Mouse (Mus musculus): ENCODE measurements around the gene Ino80e.

The Ino80e gene

GRCm38 (mm10) chr7:126815726-126816222 is 46.4 kb downstream of the Ino80e start:
- DNase-seq (ENCODE audit: low spot score in 2 of 2) = no peak

GRCm38 (mm10) chr7:126809723-126810369 is 52.3 kb downstream of the Ino80e start:
- no peak for DNase-seq (ENCODE audit: low spot score in 2 of 2)

GRCm38 (mm10) chr7:126808703-126809455 is 53.3 kb downstream of the Ino80e start:
- DNase-seq (ENCODE audit: low spot score in 2 of 2) = peak; percentile 72 to 86

DNA sequence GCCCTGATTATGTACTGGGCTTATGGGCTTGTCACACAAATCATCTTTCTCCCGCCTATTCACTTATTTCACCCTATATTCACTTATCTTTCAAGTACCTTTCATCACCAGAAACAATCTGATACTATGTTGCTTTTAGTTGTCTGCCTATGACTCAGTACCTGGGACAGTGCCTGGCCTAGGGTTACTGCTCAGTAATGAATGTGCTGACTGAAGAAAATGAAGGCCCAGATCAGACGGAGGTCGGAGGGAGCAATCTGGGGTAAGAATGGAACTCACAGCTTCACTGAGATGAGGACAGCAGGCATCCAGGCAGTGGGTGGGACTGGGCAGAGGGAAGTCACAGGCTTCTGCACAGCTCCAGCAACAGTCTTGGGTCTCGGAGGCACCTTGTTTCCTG is 54.8 kb downstream of the Ino80e start:
- no peak for DNase-seq (ENCODE audit: low spot score in 2 of 2)

DNA sequence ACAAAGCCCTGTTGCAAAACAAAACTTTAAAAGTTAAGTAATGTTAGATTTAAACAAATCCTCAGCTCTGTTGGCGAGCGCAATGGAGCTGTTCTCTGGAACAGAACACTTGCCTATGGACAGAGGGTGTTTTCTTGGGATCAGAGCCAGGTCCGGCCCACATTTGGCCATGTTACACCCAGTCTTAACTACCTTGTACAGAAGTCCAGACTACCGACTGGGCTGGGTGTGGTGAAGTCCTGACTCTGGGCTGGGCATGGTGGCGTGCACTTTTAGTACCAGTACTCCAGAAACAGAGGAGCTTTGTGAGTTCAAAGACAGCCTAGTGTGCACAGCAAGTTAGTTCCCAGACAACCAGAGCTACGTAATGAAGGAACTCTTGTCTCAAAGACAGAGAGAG is 55.2 kb downstream of the Ino80e start:
- no peak for DNase-seq (ENCODE audit: low spot score in 2 of 2)

DNA sequence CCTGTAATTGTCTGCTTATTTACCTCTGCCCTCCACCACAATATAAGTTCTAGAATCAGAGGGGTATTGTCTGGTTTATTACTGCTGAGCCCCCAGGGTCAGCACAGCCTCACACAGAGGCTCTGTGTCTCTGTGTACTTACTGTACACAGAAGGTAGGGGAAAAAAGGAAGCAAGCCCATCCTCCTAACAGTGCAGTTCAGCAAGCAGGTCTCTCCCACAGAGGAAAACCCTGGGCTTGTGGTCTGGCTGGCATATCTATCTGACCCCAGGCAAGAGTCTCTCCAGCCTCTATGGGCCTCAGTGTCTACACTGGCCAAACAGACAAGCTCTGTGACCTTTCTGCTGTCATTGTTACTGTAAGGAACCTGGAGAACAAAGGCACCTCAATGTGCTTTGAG is 58.4 kb downstream of the Ino80e start:
- no peak for DNase-seq (ENCODE audit: low spot score in 2 of 2)

GRCm38 (mm10) chr7:126803181-126803580 is 59.0 kb downstream of the Ino80e start:
- DNase-seq (ENCODE audit: low spot score in 2 of 2) = no peak

DNA sequence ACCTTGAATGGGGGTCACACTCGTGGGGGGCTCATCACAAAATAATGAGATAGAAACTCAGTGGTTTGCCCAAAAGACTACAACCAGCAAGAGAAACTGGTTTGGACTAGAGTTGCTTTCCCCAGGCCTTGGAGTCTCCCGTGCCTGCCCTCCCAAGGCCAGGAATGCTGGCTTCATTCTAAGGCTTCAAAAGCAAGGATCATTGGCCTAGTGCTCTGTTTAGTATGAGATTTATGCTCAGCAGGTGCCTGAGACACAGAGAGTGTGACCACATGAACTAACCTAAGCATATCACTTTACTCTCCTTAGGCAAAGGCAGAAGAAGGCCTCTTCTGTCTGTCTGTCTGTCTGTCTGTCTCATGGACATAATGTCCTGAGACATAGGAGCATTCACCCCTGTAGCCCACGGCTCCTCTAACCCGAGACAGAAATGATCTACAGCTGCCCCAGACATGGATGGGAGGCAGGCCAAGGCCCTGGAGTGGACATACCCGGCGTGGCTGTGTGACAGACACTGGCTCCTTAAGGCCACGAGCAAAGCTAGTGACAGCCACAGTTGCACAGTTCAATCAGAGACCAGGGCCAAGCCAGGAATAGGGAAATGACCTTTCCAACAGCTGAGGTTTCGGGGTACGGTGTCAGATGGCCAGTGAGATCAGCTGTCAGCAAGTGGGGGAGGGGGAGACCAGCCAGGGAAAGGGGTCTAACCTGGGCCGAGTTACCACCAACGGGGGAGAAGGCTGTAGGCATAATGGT is 59.9 kb downstream of the Ino80e start:
- DNase-seq (ENCODE audit: low spot score in 2 of 2) = no peak

DNA sequence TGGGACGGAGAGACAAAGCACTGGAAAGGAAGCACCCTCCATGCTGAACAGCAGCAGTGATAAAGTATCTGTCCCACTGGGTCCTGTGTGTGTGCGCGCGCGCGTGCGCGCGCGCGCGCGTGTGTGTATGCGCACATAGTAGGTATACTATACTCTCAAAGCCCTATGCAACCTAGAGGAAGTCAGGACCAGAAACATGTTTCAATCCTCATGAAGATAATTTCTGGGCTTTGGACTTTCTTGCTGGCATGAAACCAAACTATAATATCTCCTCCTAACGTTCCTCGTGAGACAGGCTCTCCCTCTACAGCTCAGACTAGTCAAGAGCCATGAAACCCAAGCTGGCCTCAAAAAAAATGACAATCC is 61.1 kb downstream of the Ino80e start:
- DNase-seq (ENCODE audit: low spot score in 2 of 2) = no peak
